Comparison of ENCODE assay signal across 9 mouse cellular contexts in genomic region chr12:86790849-86791127, GRCm38 (mm10). TPM values are rescaled to one million over a fixed set of nuclear protein-coding genes. Genes with fewer than 3 reads are reported as not detected.
A peak's percentile ranks its signal among the peaks of the same experiment; 100 is the strongest.
DNase-seq lines count a peak whose midpoint lies in the region; ATAC-seq and TF ChIP-seq lines count a peak whose summit lies in the region.
"Had no signal": no experiment of that assay in that cellular context is flagged by ENCODE, and none has a peak within 500 bp of the region (broad histone marks: within the 10 kb centered on the region; RNA-seq: fewer than 3 reads in every experiment).

No protein-coding gene starts in this region.

- peak; percentile 83 for DNase-seq in lung, embryonic 14.5 days
- DNase-seq in lung, adult 2 months, result no peak
- DNase-seq in adrenal gland, postnatal 25 days, result peak; percentile 91
- DNase-seq in heart, embryonic 10.5 days (ENCODE audit: low spot score), result peak; percentile 79
- peak; percentile 85 to 86 for DNase-seq in kidney, postnatal 36 days
- no peak for DNase-seq in layer of hippocampus, adult 18-20 months (ENCODE audit: low spot score in 2 of 2)
- no peak for DNase-seq in frontal cortex, postnatal 36 days (ENCODE audit: low spot score in 2 of 2)
- no peak for DNase-seq in thymus, postnatal 0 days (ENCODE audit: low spot score)

- H3K4me3 ChIP-seq in lung, embryonic 14.5 days (ENCODE audit: low read depth, low read length), result no peak overlapping the region
- no peak overlapping the region for H3K4me3 ChIP-seq in lung, adult 2 months (replicated peaks; ENCODE audit: extremely low read depth, low read depth, low read length)
- no peak overlapping the region for H3K4me3 ChIP-seq in heart, embryonic 10.5 days

- no peak overlapping the region; the same call in 1 of the 2 replicates for H3K27ac ChIP-seq in lung, embryonic 14.5 days (ENCODE audit: low read depth)
- H3K27ac ChIP-seq in heart, embryonic 10.5 days, result peak overlapping the region; percentile 59; the same call in 1 of the 2 replicates

- no peak for ATAC-seq in lung, embryonic 14.5 days (ENCODE audit: insufficient read depth)

- no peak for TF ChIP-seq CTCF in lung, embryonic 14.5 days (IDR thresholded peaks at IDR 0.05; ENCODE audit: low read depth)
- no peak for TF ChIP-seq CTCF in lung, adult 2 months (IDR thresholded peaks at IDR 0.05; ENCODE audit: insufficient read depth, low read length)

- H3K9ac ChIP-seq in lung, embryonic 14.5 days, result no peak overlapping the region

- H3K4me1 ChIP-seq in lung, embryonic 14.5 days (ENCODE audit: insufficient read depth), result peaks cover 9% of the 10 kb centered on the region; the same call in 1 of the 2 replicates
- peaks cover 19% of the 10 kb centered on the region for H3K4me1 ChIP-seq in lung, adult 2 months (ENCODE audit: control insufficient read depth, insufficient read depth, low read length)
- H3K4me1 ChIP-seq in heart, embryonic 10.5 days, result peaks cover 47% of the 10 kb centered on the region

- no peak for TF ChIP-seq POLR2A in lung, adult 2 months (IDR thresholded peaks at IDR 0.05; ENCODE audit: borderline replicate concordance, extremely low read depth, low read depth, low read length)

- no peaks in the 10 kb centered on the region for H3K27me3 ChIP-seq in lung, embryonic 14.5 days (ENCODE audit: insufficient read depth, low read length)
- H3K27me3 ChIP-seq in heart, embryonic 10.5 days (ENCODE audit: insufficient read depth, poor library complexity, severe bottlenecking), result no peaks in the 10 kb centered on the region

- no peak overlapping the region for H3K4me2 ChIP-seq in lung, embryonic 14.5 days

- 6% methylated on average over 2 of the region's 2 CpGs for WGBS in lung, embryonic 14.5 days
- 5% methylated on average over 2 of the region's 2 CpGs for WGBS in lung, adult 2 months
- 24% methylated on average over 2 of the region's 2 CpGs for WGBS in heart, embryonic 10.5 days

- no peaks in the 10 kb centered on the region for H3K36me3 ChIP-seq in lung, embryonic 14.5 days (ENCODE audit: insufficient read depth)
- H3K36me3 ChIP-seq in heart, embryonic 10.5 days, result no peaks in the 10 kb centered on the region

- no peaks in the 10 kb centered on the region for H3K9me3 ChIP-seq in lung, embryonic 14.5 days (ENCODE audit: low read depth, low read length)
- H3K9me3 ChIP-seq in heart, embryonic 10.5 days, result no peaks in the 10 kb centered on the region

RNA-seq across cellular contexts. Expression of gene Lrrc74a, which starts 56.6 kb away (rescaled TPM):
- not detected in 2 replicates for polyA plus RNA-seq in lung, embryonic 14.5 days (2014; fragmentation: Nextera tagmentation; extraction: Ambion mirVana)
- not detected in 2 replicates for polyA plus RNA-seq in lung, adult 2 months (2012; rRNA removed)
- not detected in 2 replicates for total RNA-seq in adrenal gland, postnatal 25 days (2021)
- not detected in 2 replicates for polyA plus RNA-seq in heart, embryonic 10.5 days (2016; fragmentation: Nextera tagmentation; extraction: Ambion mirVana)
- not detected for total RNA-seq in layer of hippocampus, adult 18-20 months (2021)
- 0.09 TPM in 1 of 2 replicates, not detected in the other for polyA plus RNA-seq in thymus, postnatal 0 days (2015; fragmentation: Nextera tagmentation; extraction: Ambion mirVana)
- polyA plus RNA-seq: neural tube, embryonic 11.5 days had no signal

Comparison
In these comparisons a context has a peak if more than half of its experiments do, and no peak if none do; other contexts are left out.
1. DNase-seq: peak in lung, embryonic 14.5 days (single experiment), adrenal gland, postnatal 25 days (single experiment), heart, embryonic 10.5 days (single experiment) and kidney, postnatal 36 days (2 of 2); none in lung, adult 2 months (single experiment), layer of hippocampus, adult 18-20 months (0 of 2), frontal cortex, postnatal 36 days (0 of 2) and thymus, postnatal 0 days (single experiment).